Mouse (Mus musculus): ENCODE data around the gene Etl4.

- TF ChIP-seq MYC (IDR thresholded peaks at IDR 0.05; ENCODE audit: low read depth, low read length): no peak
- no peak for TF ChIP-seq CTCF (IDR thresholded peaks at IDR 0.05 in 2 of 3, conservative IDR thresholded peaks at IDR 0.05 in 1 of 3; ENCODE audit: control insufficient read depth in 1 of 3, insufficient read depth in 1 of 3, low read depth in 2 of 3, low read length in 3 of 3, poor library complexity in 1 of 3, severe bottlenecking in 1 of 3)
- no peak for TF ChIP-seq MAFK (IDR thresholded peaks at IDR 0.05; ENCODE audit: borderline replicate concordance, low read depth, low read length)
- no peak for TF ChIP-seq EP300 (IDR thresholded peaks at IDR 0.05; ENCODE audit: low read depth in 1 of 2, low read length in 2 of 2)
- TF ChIP-seq USF1 (IDR thresholded peaks at IDR 0.05; ENCODE audit: low read depth, low read length): no peak
- no peak for TF ChIP-seq POLR2AphosphoS5 (IDR thresholded peaks at IDR 0.05; ENCODE audit: borderline replicate concordance, low read depth, low read length)
- no peak for TF ChIP-seq MEF2A (IDR thresholded peaks at IDR 0.05; ENCODE audit: extremely low read depth, insufficient replicate concordance, low read depth, low read length, poor library complexity, severe bottlenecking)
- no peak for TF ChIP-seq POLR2A (IDR thresholded peaks at IDR 0.05; ENCODE audit: control insufficient read depth in 1 of 2, insufficient read depth in 1 of 2, low read depth in 1 of 2, low read length in 2 of 2, poor library complexity in 1 of 2)
- TF ChIP-seq TAL1 (IDR thresholded peaks at IDR 0.05; ENCODE audit: low read length): no peak
- no peak for TF ChIP-seq SMC3 (IDR thresholded peaks at IDR 0.05; ENCODE audit: low read depth, low read length)
- no peak for TF ChIP-seq CHD2 (IDR thresholded peaks at IDR 0.05; ENCODE audit: low read length)
Measured at GRCm38 (mm10) chr2:20072377-20072776, 162.8 kb downstream of the Etl4 start.
